Mouse (Mus musculus) neural tube, embryonic 11.5 days (tissue): ENCODE data around the gene Rps6kl1. TPM values are rescaled to one million over a fixed set of nuclear protein-coding genes. Genes with fewer than 3 reads are reported as not detected.

Source experiments
- ATAC-seq: fragments of 200-750 bp; cut with Nextera tagmentation; 2 replicates; pipeline ENCODE4 v1.8.0; 2017; ENCODE audit warnings: moderate number of reproducible peaks, mild to moderate bottlenecking, moderate TSS enrichment, moderate library complexity; ENCODE audit not compliant: insufficient read depth, low FRiP score, low TSS enrichment
- DNase-seq: peaks from one replicate; pipeline ENCODE4 v3.0.0-alpha.2; 2015; ENCODE audit warnings: low spot score
- H3K27ac ChIP-seq: fragments of 300-500 bp; sonication (generic); 2 replicates; pipeline ENCODE4 v1.5.1; 2014; ENCODE audit warnings: low read depth, mild to moderate bottlenecking, low read length
- H3K27me3 ChIP-seq: fragments of 300-500 bp; sonication (generic); 2 replicates; pipeline ENCODE4 v1.6.1; 2014; ENCODE audit warnings: mild to moderate bottlenecking, low read length, mixed read lengths; ENCODE audit not compliant: control insufficient read depth, insufficient read depth
- H3K36me3 ChIP-seq: fragments of 300-500 bp; sonication (generic); 2 replicates; pipeline ENCODE4 v1.6.1; 2014; ENCODE audit warnings: mild to moderate bottlenecking, low read length, moderate library complexity, mixed read lengths; ENCODE audit not compliant: control insufficient read depth, insufficient read depth
- H3K4me1 ChIP-seq: fragments of 300-500 bp; sonication (generic); 2 replicates; pipeline ENCODE4 v1.6.1; 2014; ENCODE audit warnings: low read length, mixed read lengths; ENCODE audit not compliant: control insufficient read depth, insufficient read depth
- H3K4me2 ChIP-seq: fragments of 300-500 bp; sonication (generic); 2 replicates; pipeline ENCODE4 v1.6.1; 2014; ENCODE audit warnings: low read depth, mild to moderate bottlenecking, moderate library complexity
- H3K4me3 ChIP-seq: fragments of 300-500 bp; sonication (generic); 2 replicates; pipeline ENCODE4 v1.5.1; 2014; ENCODE audit warnings: low read depth, low read length
- H3K9ac ChIP-seq: fragments of 300-500 bp; sonication (generic); 2 replicates; pipeline ENCODE4 v1.6.1; 2014; ENCODE audit warnings: mild to moderate bottlenecking, low read length
- H3K9me3 ChIP-seq: fragments of 300-500 bp; sonication (generic); 2 replicates; pipeline ENCODE4 v1.6.1; 2016; ENCODE audit warnings: low read length; ENCODE audit not compliant: control insufficient read depth
- WGBS: fragments of 180-500 bp; shearing (Covaris S2); extraction: QIAGEN DNeasy Blood & Tissue Kit; methylation state at CpG from one replicate; pipeline ENCODE4 v1.1.7; 2014; 5-methylcytosine and 5-hydroxymethylcytosine counted together
- polyA plus RNA-seq: library from polyadenylated mRNA; unstranded; fragments of >200 nt; fragmentation: Nextera tagmentation; extraction: Ambion mirVana; gene quantifications from 2 replicates; pipeline ENCODE4 v1.2.1, GENCODE M21; 2014

Gene Rps6kl1
- polyA plus RNA-seq, 1 experiment from 2014 or later: 6.7 TPM

- DNase-seq: no peak
- ATAC-seq: no peak
- no peaks in the 10 kb centered on the region for H3K4me1 ChIP-seq
- no peak overlapping the region for H3K4me2 ChIP-seq
- no peak overlapping the region for H3K27ac ChIP-seq
- no peak overlapping the region for H3K4me3 ChIP-seq
- no peaks in the 10 kb centered on the region for H3K36me3 ChIP-seq
- WGBS: 87% methylated on average over 6 of the region's 6 CpGs
- no peaks in the 10 kb centered on the region for H3K27me3 ChIP-seq
- H3K9ac ChIP-seq: no peak overlapping the region
- no peaks in the 10 kb centered on the region for H3K9me3 ChIP-seq
Observed at GRCm38 (mm10) chr12:85141096-85141495, 10.0 kb downstream of the Rps6kl1 start.

- no peak for DNase-seq
- WGBS: 43% methylated on average over 18 of the region's 18 CpGs
- Histone ChIP-seq H3K9me3 (no peaks in the 10 kb centered on the region), H3K4me3 (no peak overlapping the region), H3K4me2 (no peak overlapping the region), H3K27me3 (no peaks in the 10 kb centered on the region), H3K27ac (no peak overlapping the region), H3K4me1 (no peaks in the 10 kb centered on the region), H3K36me3 (peaks cover 2% of the 10 kb centered on the region), H3K9ac (no peak overlapping the region; the same call in 1 of the 2 replicates)
- no peak for ATAC-seq
Observed at GRCm38 (mm10) chr12:85140036-85140701, 10.9 kb downstream of the Rps6kl1 start.

GRCm38 (mm10) chr12:85136627-85137026 lies 14.4 kb downstream of the Rps6kl1 start:
- Histone ChIP-seq H3K36me3 (peaks cover 7% of the 10 kb centered on the region), H3K4me1 (no peaks in the 10 kb centered on the region), H3K9ac (no peak overlapping the region), H3K9me3 (no peaks in the 10 kb centered on the region), H3K27ac (no peak overlapping the region), H3K4me2 (no peak overlapping the region), H3K4me3 (no peak overlapping the region), H3K27me3 (no peaks in the 10 kb centered on the region)
- 86% methylated on average over 4 of the region's 4 CpGs for WGBS
- DNase-seq: no peak
- no peak for ATAC-seq

- H3K36me3 ChIP-seq: peaks cover 13% of the 10 kb centered on the region
- no peak for ATAC-seq
Observed at GRCm38 (mm10) chr12:85135513-85136470, 15.3 kb downstream of the Rps6kl1 start.

GRCm38 (mm10) chr12:85134043-85134794 lies 16.8 kb downstream of the Rps6kl1 start:
- DNase-seq (no peak), ATAC-seq (no peak)
- Histone ChIP-seq H3K4me1 (no peaks in the 10 kb centered on the region), H3K27ac (no peak overlapping the region), H3K36me3 (peaks cover 26% of the 10 kb centered on the region), H3K27me3 (no peaks in the 10 kb centered on the region), H3K4me2 (no peak overlapping the region), H3K4me3 (no peak overlapping the region), H3K9me3 (no peaks in the 10 kb centered on the region), H3K9ac (no peak overlapping the region)
- WGBS: 87% methylated on average over 8 of the region's 8 CpGs

More at GRCm38 (mm10) chr12:85135513-85136470, 15.3 kb downstream of the Rps6kl1 start:
- no peak for DNase-seq
- Histone ChIP-seq H3K9ac (no peak overlapping the region), H3K27ac (no peak overlapping the region), H3K9me3 (no peaks in the 10 kb centered on the region), H3K27me3 (no peaks in the 10 kb centered on the region), H3K4me2 (no peak overlapping the region), H3K4me3 (no peak overlapping the region), H3K4me1 (no peaks in the 10 kb centered on the region)
- WGBS: 83% methylated on average over 19 of the region's 19 CpGs

- Histone ChIP-seq H3K27ac (no peak overlapping the region), H3K9me3 (no peaks in the 10 kb centered on the region), H3K36me3 (peaks cover 34% of the 10 kb centered on the region), H3K4me1 (no peaks in the 10 kb centered on the region), H3K4me3 (no peak overlapping the region), H3K9ac (no peak overlapping the region), H3K27me3 (no peaks in the 10 kb centered on the region), H3K4me2 (no peak overlapping the region)
- 94% methylated on average over 6 of the region's 6 CpGs for WGBS
- ATAC-seq (no peak), DNase-seq (no peak)
Observed at GRCm38 (mm10) chr12:85131361-85131760, 19.7 kb downstream of the Rps6kl1 start.

- no peaks in the 10 kb centered on the region for H3K27me3 ChIP-seq
- H3K4me1 ChIP-seq: no peaks in the 10 kb centered on the region
- H3K9me3 ChIP-seq: no peaks in the 10 kb centered on the region
- no peak overlapping the region for H3K4me2 ChIP-seq
- no peak overlapping the region for H3K9ac ChIP-seq
- no peak overlapping the region for H3K27ac ChIP-seq
- 94% methylated on average over 9 of the region's 9 CpGs for WGBS
- no peak for DNase-seq
- peaks cover 37% of the 10 kb centered on the region for H3K36me3 ChIP-seq
- ATAC-seq: no peak
- no peak overlapping the region for H3K4me3 ChIP-seq
Observed at GRCm38 (mm10) chr12:85129426-85129978, 21.6 kb downstream of the Rps6kl1 start.

- H3K4me2 ChIP-seq: no peak overlapping the region
- DNase-seq (no peak), ATAC-seq (no peak)
- 90% methylated on average over 8 of the region's 8 CpGs for WGBS
- no peak overlapping the region for H3K9ac ChIP-seq
- H3K9me3 ChIP-seq: no peaks in the 10 kb centered on the region
- no peak overlapping the region for H3K4me3 ChIP-seq
- peaks cover 42% of the 10 kb centered on the region for H3K36me3 ChIP-seq
- H3K27ac ChIP-seq: no peak overlapping the region
- H3K27me3 ChIP-seq: no peaks in the 10 kb centered on the region
- no peaks in the 10 kb centered on the region for H3K4me1 ChIP-seq
Observed at GRCm38 (mm10) chr12:85126986-85127603, 24.0 kb downstream of the Rps6kl1 start.
